Mouse (Mus musculus) embryo, embryonic 11.5 days (tissue): Measurements from ENCODE around the gene Sf3a2.

Experiments
- DNase-seq: peaks from one replicate; pipeline ENCODE4 v3.0.0-alpha.2; 2012; ENCODE audit warnings: low read depth, low spot score

The Sf3a2 gene

GRCm38 (mm10) chr10:80775731-80776130, 22.3 kb upstream of the Sf3a2 start:
- DNase-seq: no peak

- no peak for DNase-seq
Observed at GRCm38 (mm10) chr10:80776358-80776869, 21.6 kb upstream of the Sf3a2 start.

GRCm38 (mm10) chr10:80777123-80777522, 20.9 kb upstream of the Sf3a2 start:
- DNase-seq: no peak

GRCm38 (mm10) chr10:80779565-80779964, 18.4 kb upstream of the Sf3a2 start:
- no peak for DNase-seq

- no peak for DNase-seq
Observed at GRCm38 (mm10) chr10:80784302-80784701, 13.7 kb upstream of the Sf3a2 start.

GRCm38 (mm10) chr10:80784871-80785270, 13.1 kb upstream of the Sf3a2 start:
- DNase-seq: no peak

- DNase-seq: no peak
Observed at GRCm38 (mm10) chr10:80785963-80786362, 12.0 kb upstream of the Sf3a2 start.

GRCm38 (mm10) chr10:80787517-80787916, 10.5 kb upstream of the Sf3a2 start:
- DNase-seq: no peak

- no peak for DNase-seq
Observed at GRCm38 (mm10) chr10:80790761-80791404, 7.1 kb upstream of the Sf3a2 start.

GRCm38 (mm10) chr10:80791476-80792174, 6.4 kb upstream of the Sf3a2 start:
- no peak for DNase-seq

- no peak for DNase-seq
Observed at GRCm38 (mm10) chr10:80792175-80793032, 5.6 kb upstream of the Sf3a2 start.

- DNase-seq: no peak
Observed at GRCm38 (mm10) chr10:80793033-80793784, 4.8 kb upstream of the Sf3a2 start.

GRCm38 (mm10) chr10:80793803-80794202, 4.2 kb upstream of the Sf3a2 start:
- DNase-seq: no peak

- DNase-seq: no peak
Observed at GRCm38 (mm10) chr10:80794750-80795149, 3.2 kb upstream of the Sf3a2 start.

- no peak for DNase-seq
Observed at GRCm38 (mm10) chr10:80796307-80796848, 1.6 kb upstream of the Sf3a2 start.

- no peak for DNase-seq
Observed at GRCm38 (mm10) chr10:80797186-80798149, 530 bp upstream of the Sf3a2 start.

GRCm38 (mm10) chr10:80799070-80799566, 1.1 kb downstream of the Sf3a2 start:
- no peak for DNase-seq

GRCm38 (mm10) chr10:80802204-80802912, 4.4 kb downstream of the Sf3a2 start:
- no peak for DNase-seq

- DNase-seq: no peak
Observed at GRCm38 (mm10) chr10:80802996-80803395, 5.0 kb downstream of the Sf3a2 start.
